Mouse (Mus musculus) spleen, postnatal 0 days (tissue): ENCODE results near the gene Ccdc185. TPM values are rescaled to one million over a fixed set of nuclear protein-coding genes. Genes with fewer than 3 reads are reported as not detected.

ENCODE experiments used
- polyA plus RNA-seq: library from polyadenylated mRNA; unstranded; fragments of >200 nt; fragmentation: Nextera tagmentation; extraction: Ambion mirVana; gene quantifications from 2 replicates; pipeline ENCODE4 v1.2.1, GENCODE M21; 2015

The Ccdc185 gene
- not detected in 2 replicates for polyA plus RNA-seq

DNA sequence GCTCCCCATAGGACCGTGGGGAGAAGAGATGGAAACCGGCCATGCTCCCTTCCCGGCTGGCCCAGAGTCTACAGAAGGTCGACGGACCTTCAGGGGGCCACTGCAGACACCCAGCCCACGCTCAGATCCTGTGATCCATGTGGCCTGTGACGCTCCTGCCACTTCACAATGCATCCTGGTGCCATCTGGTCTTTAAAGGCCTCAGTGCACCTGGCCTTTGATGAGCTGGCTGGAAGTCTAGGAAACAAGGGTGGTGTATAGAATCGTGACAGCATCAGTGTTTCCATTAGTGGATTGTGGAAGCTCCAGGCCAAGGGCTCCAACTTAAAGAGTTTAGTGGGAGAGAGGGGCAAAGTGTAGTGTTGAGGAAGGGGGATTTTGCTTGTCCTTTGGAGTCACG is at the start of gene Ccdc185:
Gene Ccdc185 (minus strand): TSS at position 101 of the 400 bp plus-strand sequence.

DNA sequence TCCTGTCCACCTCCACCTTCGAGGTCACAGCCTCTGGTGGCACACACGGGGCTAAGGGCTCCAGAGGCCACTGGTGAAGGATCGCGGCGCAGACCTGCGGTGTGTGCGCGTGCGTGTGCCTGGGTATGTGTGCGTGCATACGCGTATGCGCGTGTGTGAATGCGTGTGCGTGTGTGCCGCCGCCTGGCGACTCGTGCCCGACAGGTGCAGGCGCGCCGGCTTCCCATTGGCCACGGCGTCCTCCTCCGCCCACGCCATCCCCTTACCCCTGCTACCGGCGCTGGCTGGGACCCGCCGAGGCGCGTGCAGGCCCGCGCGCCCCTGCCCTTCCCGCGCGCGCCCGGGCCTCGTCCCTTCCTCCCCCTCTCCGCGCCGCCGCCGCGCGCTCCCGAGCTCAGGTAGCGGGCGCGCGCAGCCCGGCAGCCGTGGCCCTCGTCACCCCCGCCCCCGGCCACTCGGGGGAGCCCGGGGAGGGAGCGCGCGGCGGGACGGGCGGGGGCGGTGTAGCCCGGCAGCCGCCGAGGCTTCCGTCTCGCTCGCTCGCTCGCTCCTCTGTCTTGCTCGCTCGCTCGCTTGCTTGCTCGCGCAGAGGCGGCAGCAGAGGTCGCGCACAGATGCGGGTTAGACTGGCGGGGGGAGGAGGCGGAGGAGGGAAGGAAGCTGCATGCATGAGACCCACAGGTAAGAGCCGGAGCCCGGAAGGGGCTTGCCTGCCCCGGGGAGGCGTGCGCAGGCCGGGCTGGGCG is 14.9 kb upstream of the Ccdc185 start, which contains the start of gene Susd4:
Gene Susd4 (plus strand): TSS at position 145 of the 746 bp plus-strand sequence.

Other genes starting within 250 kb of the Ccdc185 start
- gene Capn2, start 231.6 kb downstream of the Ccdc185 start, polyA plus RNA-seq: 20.2 and 24.7 TPM in 2 replicates
- gene Capn8, start 184.2 kb downstream of the Ccdc185 start, polyA plus RNA-seq: not detected in 2 replicates
- gene Susd4, start 14.7 kb upstream of the Ccdc185 start, polyA plus RNA-seq: 1.3 and 1.5 TPM in 2 replicates
- 0.45 and 0.67 TPM in 2 replicates for gene Tlr5, start 205.6 kb upstream of the Ccdc185 start, polyA plus RNA-seq